Mouse (Mus musculus) heart, postnatal 0 days (tissue): ENCODE results near the gene Hmcn1.

Source experiments
- CTCF ChIP-seq: IDR thresholded peaks from 2 replicates; pipeline ENCODE4 v1.5.1; 2016; ENCODE audit warnings: antibody characterized with exemption, control low read depth, low read depth
- EP300 ChIP-seq: IDR thresholded peaks from 2 replicates; pipeline ENCODE4 v1.6.1; 2016; ENCODE audit warnings: antibody characterized with exemption, low read depth

GRCm38 (mm10) chr1:150933616-150934015 lies 59.6 kb downstream of the Hmcn1 start:
- TF ChIP-seq CTCF (no peak), EP300 (no peak)
